Mouse (Mus musculus) lung, postnatal 0 days (tissue): Measurements from ENCODE around the gene Cachd1.

Source experiments
- CTCF ChIP-seq: IDR thresholded peaks from 2 replicates; pipeline ENCODE4 v1.5.1; 2016; ENCODE audit warnings: antibody characterized with exemption, mild to moderate bottlenecking
- EP300 ChIP-seq: IDR thresholded peaks from 2 replicates; pipeline ENCODE4 v1.6.1; 2016; ENCODE audit warnings: antibody characterized with exemption, mild to moderate bottlenecking, control low read depth

DNA sequence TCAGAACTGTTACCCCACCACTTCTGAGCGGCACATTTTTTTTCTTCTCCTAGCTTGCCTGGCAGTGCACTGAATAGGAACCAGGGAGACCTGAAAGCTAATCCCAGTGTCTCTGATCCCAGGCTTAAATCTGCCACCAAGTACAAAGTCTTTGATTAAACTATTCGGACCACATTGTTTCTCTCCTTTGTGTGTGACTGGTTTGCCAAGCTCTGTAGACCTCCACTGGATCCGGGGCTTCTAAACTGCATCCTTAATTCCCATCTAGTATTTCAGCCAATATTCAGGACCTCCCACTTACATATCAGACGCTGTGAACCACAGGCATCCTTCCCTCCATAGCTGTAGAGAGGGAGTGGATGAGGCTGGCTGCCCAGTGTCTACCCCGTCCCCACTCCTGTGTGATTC, 231.9 kb downstream of the Cachd1 start:
- TF ChIP-seq CTCF (no peak), EP300 (no peak)
